Mouse (Mus musculus) spleen, adult 2 months (tissue): Measurements from ENCODE around the gene Cd247.

Source experiments
- CTCF ChIP-seq: fragments of 200-500 bp; IDR thresholded peaks from 2 replicates; pipeline ENCODE4 v1.5.1; 2011; ENCODE audit warnings: mild to moderate bottlenecking, inconsistent platforms; ENCODE audit not compliant: insufficient read depth, insufficient read length, insufficient replicate concordance; ENCODE audit errors: extremely low read depth
- POLR2A ChIP-seq: fragments of 200-500 bp; IDR thresholded peaks from 2 replicates; pipeline ENCODE4 v1.6.1; 2011; ENCODE audit warnings: low read depth, low read length, inconsistent platforms

DNA sequence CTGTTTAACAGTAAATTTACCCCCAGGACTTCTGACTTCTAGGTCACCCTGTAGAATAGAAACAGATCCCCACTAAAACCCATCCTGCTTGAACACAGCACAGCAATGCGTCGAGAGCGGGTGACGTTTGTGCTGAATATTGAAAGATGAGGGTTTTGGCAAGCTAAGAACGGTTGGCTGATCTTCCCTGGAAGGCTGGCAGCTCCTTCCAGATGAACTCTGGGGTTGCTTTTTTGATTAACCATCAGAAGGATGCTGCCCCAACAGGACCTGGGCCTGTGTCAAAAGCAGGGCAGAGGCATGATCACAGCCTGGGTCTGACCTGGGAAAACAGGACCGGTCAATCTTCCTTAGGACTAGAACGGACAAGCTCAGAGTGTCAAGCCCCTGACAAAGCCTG, 53.7 kb downstream of the Cd247 start:
- TF ChIP-seq CTCF = no peak
- TF ChIP-seq POLR2A = no peak
